ENCODE assay signal across 10 mouse cellular contexts in genomic region chr9:70653875-70654274, GRCm38 (mm10). TPM values are rescaled to one million over a fixed set of nuclear protein-coding genes. Genes with fewer than 3 reads are reported as not detected.
A peak's percentile ranks its signal among the peaks of the same experiment; 100 is the strongest.
DNase-seq lines count a peak whose midpoint lies in the region; ATAC-seq and TF ChIP-seq lines count a peak whose summit lies in the region.
"Had no signal": no experiment of that assay in that cellular context is flagged by ENCODE, and none has a peak within 500 bp of the region (broad histone marks: within the 10 kb centered on the region; RNA-seq: fewer than 3 reads in every experiment).

No protein-coding gene starts in this region.

- no peak overlapping the region for H3K4me3 ChIP-seq in kidney, adult 2 months (ENCODE audit: insufficient read depth, low read depth, low read length)
- H3K4me3 ChIP-seq in forebrain, embryonic 15.5 days: peak overlapping the region; percentile 5; the same call in 1 of the 2 replicates
- no peak overlapping the region for H3K4me3 ChIP-seq in intestine, postnatal 0 days (ENCODE audit: low read depth, low read length)
- peak overlapping the region; percentile 20 for H3K4me3 ChIP-seq in midbrain, embryonic 16.5 days (ENCODE audit: low read depth, low read length)

- peaks cover 18% of the 10 kb centered on the region for H3K4me1 ChIP-seq in kidney, adult 2 months (ENCODE audit: control insufficient read depth, insufficient read depth, low read length)
- H3K4me1 ChIP-seq in forebrain, embryonic 15.5 days: peaks cover 33% of the 10 kb centered on the region
- H3K4me1 ChIP-seq in intestine, postnatal 0 days (replicated peaks; ENCODE audit: control insufficient read depth, insufficient read depth, low read length): no peaks in the 10 kb centered on the region; the same call in 1 of the 2 replicates
- peaks cover 40% of the 10 kb centered on the region for H3K4me1 ChIP-seq in midbrain, embryonic 16.5 days (ENCODE audit: control insufficient read depth, insufficient read depth, low read length)

- no peak for TF ChIP-seq POLR2A in kidney, adult 2 months (IDR thresholded peaks at IDR 0.05; ENCODE audit: low read depth, low read length)

- H3K27ac ChIP-seq in kidney, adult 2 months (ENCODE audit: insufficient read depth, low read depth, low read length): peak overlapping the region; percentile 45; the same call in 1 of the 2 replicates
- H3K27ac ChIP-seq in forebrain, embryonic 15.5 days (replicated peaks): no peak overlapping the region
- no peak overlapping the region for H3K27ac ChIP-seq in intestine, postnatal 0 days (ENCODE audit: low read depth, low read length)
- no peak overlapping the region for H3K27ac ChIP-seq in midbrain, embryonic 16.5 days (ENCODE audit: low read length)

- H3K36me3 ChIP-seq in kidney, adult 2 months (ENCODE audit: control insufficient read depth, insufficient read depth, low read length): no peaks in the 10 kb centered on the region
- no peaks in the 10 kb centered on the region for H3K36me3 ChIP-seq in forebrain, embryonic 15.5 days
- H3K36me3 ChIP-seq in intestine, postnatal 0 days (ENCODE audit: control insufficient read depth, insufficient read depth): peaks cover 9% of the 10 kb centered on the region; the same call in 1 of the 2 replicates
- H3K36me3 ChIP-seq in midbrain, embryonic 16.5 days (ENCODE audit: control insufficient read depth, insufficient read depth, low read length): 0 out of 2 replicates have a peak, but pooled peaks cover 2% of the 10 kb centered on the region

- DNase-seq in kidney, adult 2 months: peak; percentile 22
- no peak for DNase-seq in kidney, postnatal 36 days
- DNase-seq in yolk sac, embryonic 10.5 days (ENCODE audit: low spot score): no peak
- no peak for DNase-seq in right cerebral cortex, adult 2 months (ENCODE audit: low spot score in 2 of 2)
- no peak for DNase-seq in natural killer cell, adult 2 months (ENCODE audit: low spot score in 2 of 2)
- DNase-seq: right cerebral cortex, postnatal 4 days; thymus, postnatal 25 days had no signal

- no peak for ATAC-seq in forebrain, embryonic 15.5 days (replicated peaks)
- no peak for ATAC-seq in intestine, postnatal 0 days
- ATAC-seq in midbrain, embryonic 16.5 days: no peak

- H3K9me3 ChIP-seq in forebrain, embryonic 15.5 days: no peaks in the 10 kb centered on the region
- no peaks in the 10 kb centered on the region for H3K9me3 ChIP-seq in intestine, postnatal 0 days (ENCODE audit: control insufficient read depth)
- no peaks in the 10 kb centered on the region for H3K9me3 ChIP-seq in midbrain, embryonic 16.5 days (replicated peaks; ENCODE audit: control insufficient read depth, low read length, poor library complexity, severe bottlenecking)

- H3K9ac ChIP-seq in forebrain, embryonic 15.5 days (replicated peaks): no peak overlapping the region
- no peak overlapping the region for H3K9ac ChIP-seq in intestine, postnatal 0 days (ENCODE audit: low read depth, low read length)
- no peak overlapping the region for H3K9ac ChIP-seq in midbrain, embryonic 16.5 days (ENCODE audit: low read depth, low read length)

- WGBS in kidney, adult 2 months: 38% methylated on average over 2 of the region's 2 CpGs
- WGBS in forebrain, embryonic 15.5 days: 89% methylated on average over 2 of the region's 2 CpGs
- 45% methylated on average over 2 of the region's 2 CpGs for WGBS in intestine, postnatal 0 days
- WGBS in midbrain, embryonic 16.5 days: 70% methylated on average over 2 of the region's 2 CpGs

- H3K27me3 ChIP-seq in kidney, adult 2 months (replicated peaks; ENCODE audit: control insufficient read depth, insufficient read depth, low read length): no peaks in the 10 kb centered on the region
- H3K27me3 ChIP-seq in forebrain, embryonic 15.5 days: no peaks in the 10 kb centered on the region
- H3K27me3 ChIP-seq in intestine, postnatal 0 days (replicated peaks; ENCODE audit: control insufficient read depth, insufficient read depth, low read length): no peaks in the 10 kb centered on the region
- no peaks in the 10 kb centered on the region for H3K27me3 ChIP-seq in midbrain, embryonic 16.5 days (ENCODE audit: control insufficient read depth, insufficient read depth, low read depth, low read length)

- TF ChIP-seq CTCF in kidney, adult 2 months (conservative IDR thresholded peaks at IDR 0.05; ENCODE audit: insufficient read depth, insufficient read length, low read depth, low read length): no peak
- no peak for TF ChIP-seq CTCF in intestine, postnatal 0 days (IDR thresholded peaks at IDR 0.05; ENCODE audit: low read depth)

- peak overlapping the region; percentile 70 for H3K4me2 ChIP-seq in forebrain, embryonic 15.5 days (replicated peaks)
- H3K4me2 ChIP-seq in intestine, postnatal 0 days (replicated peaks; ENCODE audit: low read depth): peak overlapping the region; percentile 81
- peak overlapping the region; percentile 48 for H3K4me2 ChIP-seq in midbrain, embryonic 16.5 days (ENCODE audit: low read length)

RNA-seq across cellular contexts. Expression of gene Gm10642, which starts 2.2 kb away (rescaled TPM):
- polyA plus RNA-seq in kidney, adult 2 months (2012; rRNA removed): 0.38 and 0.41 TPM in 2 replicates
- polyA plus RNA-seq in forebrain, embryonic 15.5 days (2015; fragmentation: Nextera tagmentation; extraction: Ambion mirVana): 0.24 and 0.28 TPM in 2 replicates
- polyA plus RNA-seq in intestine, postnatal 0 days (2015; fragmentation: Nextera tagmentation; extraction: Ambion mirVana): 1.4 and 1.5 TPM in 2 replicates
- 0.21 and 0.25 TPM in 2 replicates for polyA plus RNA-seq in midbrain, embryonic 16.5 days (2015; fragmentation: Nextera tagmentation; extraction: Ambion mirVana)

RNA-seq across cellular contexts. Expression of gene Mindy2, which starts 3.1 kb away (rescaled TPM):
- 10.0 and 10.8 TPM in 2 replicates for polyA plus RNA-seq in kidney, adult 2 months (2012; rRNA removed)
- polyA plus RNA-seq in forebrain, embryonic 15.5 days (2015; fragmentation: Nextera tagmentation; extraction: Ambion mirVana): 16.6 and 19.4 TPM in 2 replicates
- polyA plus RNA-seq in intestine, postnatal 0 days (2015; fragmentation: Nextera tagmentation; extraction: Ambion mirVana): 8.5 and 9.5 TPM in 2 replicates
- polyA plus RNA-seq in midbrain, embryonic 16.5 days (2015; fragmentation: Nextera tagmentation; extraction: Ambion mirVana): 20.1 and 21.2 TPM in 2 replicates

RNA-seq across cellular contexts. Expression of gene Adam10, which starts 24.9 kb away (rescaled TPM):
- 14.5 and 15.3 TPM in 2 replicates for polyA plus RNA-seq in kidney, adult 2 months (2012; rRNA removed)
- 61.3 and 63.7 TPM in 2 replicates for polyA plus RNA-seq in forebrain, embryonic 15.5 days (2015; fragmentation: Nextera tagmentation; extraction: Ambion mirVana)
- 33.5 and 34.2 TPM in 2 replicates for polyA plus RNA-seq in intestine, postnatal 0 days (2015; fragmentation: Nextera tagmentation; extraction: Ambion mirVana)
- polyA plus RNA-seq in midbrain, embryonic 16.5 days (2015; fragmentation: Nextera tagmentation; extraction: Ambion mirVana): 53.6 and 60.8 TPM in 2 replicates

Comparison
In these comparisons a context has a peak if more than half of its experiments do, and no peak if none do; other contexts are left out.
1. H3K4me3 ChIP-seq: peak in forebrain, embryonic 15.5 days (single experiment) and midbrain, embryonic 16.5 days (single experiment); none in kidney, adult 2 months (single experiment) and intestine, postnatal 0 days (single experiment).
2. Peak in every context shown above with its lines, with median percentiles within 50 percentile points of each other: H3K4me2 ChIP-seq.